Mouse (Mus musculus) cerebellum, postnatal 25 days (tissue): ENCODE results near the gene Cfap57.

Experiments used
- DNase-seq, 2 experiments: peaks; one replicate each; pipeline ENCODE4 v3.0.0; 2021; ENCODE audit warnings: mixed read lengths in 2 of 2

The Cfap57 gene

DNA sequence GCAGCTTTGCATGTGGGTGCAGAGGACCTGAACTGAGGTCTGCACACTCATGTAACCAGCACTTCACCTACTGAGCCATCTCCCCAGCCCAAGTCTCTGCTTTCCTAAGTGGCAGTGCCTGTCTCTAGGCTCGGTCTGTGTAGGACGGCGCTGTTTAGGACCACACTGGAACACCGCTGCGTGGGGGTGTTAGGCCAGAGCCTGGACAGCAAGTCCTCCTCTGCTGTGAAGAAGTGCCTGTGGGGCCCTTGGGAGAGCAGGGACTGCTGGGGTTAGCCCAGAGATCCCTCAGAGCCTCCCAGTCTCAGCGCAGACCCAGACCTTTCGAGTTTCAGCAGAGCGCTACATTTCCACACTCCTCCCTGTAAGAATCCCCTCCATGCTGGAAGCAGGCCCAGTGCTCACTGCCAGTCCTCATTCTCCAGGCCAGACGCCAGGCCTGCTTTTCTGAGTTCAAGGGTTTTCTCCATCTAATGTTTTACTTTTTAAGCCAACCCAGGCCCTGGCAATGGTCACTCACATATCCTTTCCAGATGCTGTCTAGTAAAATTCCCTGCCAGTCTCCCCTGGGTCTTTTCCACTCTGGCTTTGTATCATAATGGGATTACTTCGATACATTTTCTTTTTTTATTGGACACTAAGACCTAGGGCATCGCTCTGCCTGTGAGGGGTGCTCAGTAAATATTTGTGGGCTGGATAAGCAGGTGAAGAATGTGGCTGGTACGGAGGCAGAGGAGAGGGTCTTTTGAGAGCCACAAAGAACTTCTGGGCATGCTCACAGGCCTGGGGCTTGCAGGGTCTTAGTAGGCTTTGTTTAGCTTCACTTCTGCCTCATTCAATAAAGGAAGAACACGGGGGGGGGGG lies 56.3 kb downstream of the Cfap57 start:
- DNase-seq: no peak

DNA sequence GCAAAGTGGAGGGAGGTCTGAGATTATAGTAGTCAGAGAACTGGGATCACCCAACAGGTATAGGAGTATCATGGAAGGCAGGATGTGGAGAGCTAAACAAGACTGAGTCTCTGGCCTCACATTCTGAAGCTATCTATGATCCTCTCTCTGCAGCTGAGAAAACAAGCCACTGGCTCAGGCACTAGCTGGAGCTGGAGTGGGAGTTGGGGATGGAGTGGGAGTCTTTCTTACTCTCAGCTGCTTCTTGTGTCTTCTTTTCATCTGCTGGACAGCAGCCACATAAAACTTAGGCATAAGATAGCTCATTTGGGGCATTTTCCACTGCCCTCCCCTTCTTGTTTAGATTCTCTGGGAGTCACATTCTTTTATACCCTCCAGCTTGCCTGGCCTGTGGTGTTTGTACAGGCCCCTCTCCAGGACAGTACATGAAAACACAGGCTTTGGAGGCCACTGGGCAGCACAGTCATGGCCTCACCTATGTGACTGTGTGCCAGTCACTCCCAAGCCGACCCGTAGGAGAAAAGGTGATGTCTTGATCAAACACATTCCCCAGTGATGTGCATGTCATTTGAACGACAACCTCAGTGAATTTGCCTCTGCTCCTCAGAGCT lies 67.4 kb downstream of the Cfap57 start:
- DNase-seq: no peak

DNA sequence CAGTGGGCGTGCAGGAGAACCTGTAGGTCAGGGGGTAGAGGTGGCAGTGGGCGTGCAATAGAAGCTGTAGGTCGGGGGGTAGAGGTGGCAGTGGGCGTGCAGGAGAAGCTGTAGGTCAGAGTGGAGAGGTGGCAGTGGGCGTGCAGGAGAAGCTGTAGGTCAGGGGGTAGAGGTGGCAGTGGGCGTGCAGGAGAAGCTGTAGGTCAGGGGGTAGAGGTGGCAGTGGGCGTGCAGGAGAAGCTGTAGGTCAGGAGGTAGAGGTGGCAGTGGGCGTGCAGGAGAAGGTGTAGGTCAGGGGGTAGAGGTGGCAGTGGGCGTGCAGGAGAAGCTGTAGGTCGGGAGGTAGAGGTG lies 72.5 kb downstream of the Cfap57 start:
- DNase-seq: peak in 1 of 2 experiments; percentile 11

DNA sequence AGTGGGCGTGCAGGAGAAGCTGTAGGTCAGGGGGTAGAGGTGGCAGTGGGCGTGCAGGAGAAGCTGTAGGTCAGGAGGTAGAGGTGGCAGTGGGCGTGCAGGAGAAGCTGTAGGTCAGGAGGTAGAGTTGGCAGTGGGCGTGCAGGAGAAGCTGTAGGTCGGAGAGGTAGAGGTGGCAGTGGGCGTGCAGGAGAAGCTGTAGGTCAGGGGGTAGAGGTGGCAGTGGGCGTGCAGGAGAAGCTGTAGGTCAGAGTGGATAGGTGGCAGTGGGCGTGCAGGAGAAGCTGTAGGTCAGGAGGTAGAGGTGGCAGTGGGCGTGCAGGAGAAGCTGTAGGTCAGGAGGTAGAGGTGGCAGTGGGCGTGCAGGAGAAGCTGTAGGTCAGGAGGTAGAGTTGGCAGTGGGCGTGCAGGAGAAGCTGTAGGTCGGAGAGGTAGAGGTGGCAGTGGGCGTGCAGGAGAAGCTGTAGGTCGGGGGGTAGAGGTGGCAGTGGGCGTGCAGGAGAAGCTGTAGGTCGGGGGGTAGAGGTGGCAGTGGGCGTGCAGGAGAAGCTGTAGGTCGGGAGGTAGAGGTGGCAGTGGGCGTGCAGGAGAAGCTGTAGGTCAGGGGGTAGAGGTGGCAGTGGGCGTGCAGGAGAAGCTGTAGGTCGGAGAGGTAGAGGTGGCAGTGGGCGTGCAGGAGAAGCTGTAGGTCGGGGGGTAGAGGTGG lies 73.0 kb downstream of the Cfap57 start:
- peak; percentile 31 to 64 for DNase-seq

DNA sequence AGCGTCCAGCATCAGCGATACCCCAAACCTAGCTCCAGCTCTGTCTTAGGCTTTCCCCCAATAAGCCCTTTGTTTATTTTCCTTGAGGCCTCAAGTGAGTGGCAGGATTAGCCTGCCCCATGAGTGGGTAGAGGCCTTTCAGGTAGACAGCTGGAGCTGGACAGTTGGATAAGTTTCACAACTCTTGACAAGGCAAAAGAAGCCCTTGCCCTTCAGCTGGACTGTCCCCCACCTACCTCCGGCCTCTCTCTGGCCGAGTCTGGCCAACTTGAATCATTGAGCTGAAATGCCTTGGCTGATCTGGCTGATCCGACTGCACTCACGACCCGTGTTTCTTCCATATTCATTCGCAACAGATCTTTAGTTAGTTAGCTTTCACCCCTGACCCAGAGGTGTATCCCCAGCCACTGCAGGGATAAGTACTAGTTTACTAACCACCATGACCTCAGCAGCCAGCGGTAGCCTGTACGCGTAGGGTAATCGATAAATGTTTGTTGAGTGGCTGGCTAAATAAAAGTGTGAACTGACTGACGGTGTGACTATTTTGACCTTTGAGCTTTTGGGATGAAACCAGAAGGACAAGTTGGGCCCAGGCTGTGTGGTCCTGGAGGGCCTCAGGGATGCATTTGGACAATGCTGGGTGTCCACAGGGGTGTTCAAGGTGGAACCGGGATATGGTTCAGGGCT lies 76.0 kb downstream of the Cfap57 start:
- no peak for DNase-seq

DNA sequence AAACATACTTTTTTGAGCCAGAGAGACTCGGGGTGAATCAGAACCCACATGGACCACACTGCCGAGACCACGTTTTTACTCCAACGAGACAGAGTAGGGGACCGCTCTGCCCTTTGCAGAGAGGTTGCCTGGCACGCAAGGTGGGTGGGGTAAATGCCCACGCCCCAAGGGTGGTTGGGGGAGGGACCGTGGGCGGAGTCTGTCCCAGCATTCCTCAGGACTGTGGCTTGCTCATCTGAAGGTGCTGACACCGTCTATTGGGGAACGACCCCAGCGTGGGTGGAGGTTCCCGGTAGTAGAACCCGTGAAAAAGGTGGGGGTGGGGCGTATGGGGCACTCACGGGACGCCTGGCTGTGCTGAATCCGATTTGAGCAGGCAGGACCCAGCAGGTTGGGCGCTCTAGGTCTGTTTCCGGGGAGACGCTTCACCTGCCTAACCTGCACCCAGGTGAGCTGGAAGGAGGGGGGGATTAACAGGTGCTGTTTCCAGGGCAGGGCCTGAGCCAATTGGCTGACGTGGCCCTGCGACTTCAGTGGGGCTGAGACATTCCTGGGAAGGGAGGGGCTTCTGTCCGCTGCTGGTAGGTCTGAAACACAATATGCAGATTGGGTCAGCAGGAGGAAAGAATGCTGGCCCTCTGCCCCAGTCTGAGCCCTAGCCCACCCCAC lies 76.9 kb downstream of the Cfap57 start, which contains the start of gene Tmem125:
TSS of gene Tmem125 (minus strand) at position 453 of the 669 bp plus-strand sequence.
- peak; percentile 22 to 36 for DNase-seq

DNA sequence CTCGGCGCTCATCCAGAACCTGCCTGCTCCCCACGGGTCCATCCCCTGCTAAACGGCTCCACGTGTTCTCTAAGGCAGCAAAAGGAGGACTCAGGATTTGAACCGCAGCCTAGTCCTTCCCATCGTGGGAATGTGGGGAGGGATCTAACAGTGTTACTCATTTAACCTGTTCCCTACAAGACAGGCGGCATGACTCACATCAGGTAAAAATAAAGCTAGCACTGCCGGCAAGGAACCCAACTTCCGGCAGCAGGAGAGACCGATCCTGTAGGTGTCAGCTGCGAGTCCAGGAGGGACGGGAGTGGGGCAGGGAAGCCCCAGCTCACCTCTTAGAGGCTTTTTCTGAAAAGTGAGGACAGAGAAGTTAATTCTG lies 77.4 kb downstream of the Cfap57 start:
- peak in 1 of 2 experiments; percentile 11 for DNase-seq

DNA sequence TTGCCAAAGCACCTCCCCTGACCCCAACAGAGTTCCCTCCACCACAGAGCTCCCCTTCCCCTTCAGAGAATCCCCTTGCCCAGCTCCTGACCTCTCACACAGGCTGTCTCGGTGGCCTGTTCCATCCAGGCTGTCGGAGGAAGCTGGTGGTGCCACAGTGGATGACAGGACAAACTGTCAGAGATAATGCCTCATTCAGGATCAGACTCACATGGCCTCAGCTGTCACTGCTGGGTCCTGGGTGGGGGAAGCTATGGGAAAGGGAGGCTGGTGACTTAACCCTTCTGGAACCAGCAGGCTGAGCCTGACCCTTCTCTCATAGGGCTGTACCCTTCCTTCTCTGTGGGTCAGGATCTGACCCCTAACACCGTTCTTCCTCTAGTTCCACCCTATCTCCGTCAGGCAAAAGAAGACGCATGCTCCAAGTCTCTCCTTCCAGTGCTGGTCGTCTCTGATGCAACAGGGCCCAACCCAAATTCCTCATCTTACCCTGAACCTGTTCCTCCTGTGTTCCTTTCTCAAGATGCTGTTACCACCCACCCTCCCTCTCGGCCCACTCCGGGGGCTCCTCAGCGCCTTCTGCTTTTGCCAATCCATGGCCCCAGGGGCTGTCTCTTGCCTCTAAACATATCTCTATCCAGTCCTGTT lies 77.9 kb downstream of the Cfap57 start:
- no peak for DNase-seq

DNA sequence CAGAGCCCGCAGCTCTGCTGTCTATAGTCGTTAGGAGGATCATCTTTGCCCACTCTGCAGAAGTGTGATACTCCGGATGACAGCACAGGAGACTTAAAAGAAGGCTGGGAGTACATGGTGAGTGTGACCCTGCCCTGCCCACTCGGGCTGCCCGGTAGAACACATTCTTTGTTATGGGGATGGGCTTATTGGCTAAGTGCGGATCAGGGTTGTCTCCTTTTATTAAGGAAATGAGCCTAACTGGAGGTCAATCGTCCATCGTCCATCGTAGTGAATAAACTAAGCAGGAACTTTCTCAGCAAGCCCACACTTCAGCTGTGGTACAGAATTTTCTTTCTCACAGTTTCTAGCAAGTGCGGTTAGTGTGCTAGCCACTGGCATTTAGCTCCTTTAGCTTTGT lies 80.7 kb downstream of the Cfap57 start:
- DNase-seq: no peak

DNA sequence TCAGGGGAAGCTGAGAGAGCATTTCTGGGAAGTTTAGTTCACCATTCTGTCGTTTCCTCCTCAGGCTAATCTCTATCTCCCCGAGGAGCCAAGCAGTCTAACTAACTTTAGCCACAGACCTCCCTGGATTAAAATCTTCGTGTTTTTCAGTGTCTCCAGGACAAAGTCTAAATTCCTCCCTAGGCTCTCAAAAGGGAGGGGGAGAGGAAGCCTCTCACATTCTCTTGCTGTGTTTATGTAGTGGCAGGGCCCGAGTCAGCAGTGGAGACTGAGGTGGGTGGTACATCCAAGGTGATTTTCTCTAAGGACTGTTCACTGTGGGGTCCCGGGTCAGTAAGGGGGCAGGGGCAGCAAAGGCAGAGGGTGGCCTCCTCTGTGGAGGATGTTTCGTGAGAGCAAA lies 82.8 kb downstream of the Cfap57 start:
- no peak for DNase-seq

DNA sequence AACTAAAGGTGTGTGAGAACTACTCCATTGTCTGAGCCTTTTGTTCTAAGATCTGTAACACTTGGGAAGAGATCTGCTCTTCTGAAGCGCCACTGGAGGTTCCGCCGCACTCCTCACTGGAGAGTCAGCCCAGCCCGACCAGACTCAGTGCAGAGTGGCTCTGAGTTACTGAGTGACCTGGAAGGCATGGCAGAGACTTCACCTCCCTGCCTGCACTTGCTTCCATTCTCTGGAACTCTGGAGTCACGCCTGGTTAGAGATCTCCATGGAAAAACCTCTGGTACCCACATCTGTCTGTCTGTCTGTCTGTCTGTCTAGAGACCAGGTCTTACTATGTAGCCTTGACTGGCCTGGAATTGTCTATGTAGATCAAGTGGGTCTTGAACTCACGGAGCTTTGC lies 85.0 kb downstream of the Cfap57 start:
- no peak for DNase-seq

DNA sequence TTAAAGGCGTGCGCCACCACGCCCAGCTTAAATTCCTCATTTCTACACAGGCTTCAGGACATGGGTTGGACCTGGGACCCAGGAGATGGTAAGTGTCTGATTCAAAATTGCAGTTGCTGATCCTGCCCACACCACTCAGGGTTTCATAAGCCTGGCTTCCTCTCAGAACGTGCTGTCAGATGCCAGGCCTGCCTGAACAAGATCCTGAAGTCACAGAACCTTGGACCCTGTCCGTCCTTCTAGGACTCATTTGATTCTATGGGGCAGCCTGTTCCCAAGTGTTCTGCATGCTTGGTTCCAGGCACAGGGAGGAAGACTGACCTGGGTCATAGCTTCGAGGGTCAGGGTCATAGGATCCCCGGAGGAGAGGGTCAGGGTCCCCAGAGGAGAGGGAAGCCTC lies 87.0 kb downstream of the Cfap57 start:
- DNase-seq: no peak

DNA sequence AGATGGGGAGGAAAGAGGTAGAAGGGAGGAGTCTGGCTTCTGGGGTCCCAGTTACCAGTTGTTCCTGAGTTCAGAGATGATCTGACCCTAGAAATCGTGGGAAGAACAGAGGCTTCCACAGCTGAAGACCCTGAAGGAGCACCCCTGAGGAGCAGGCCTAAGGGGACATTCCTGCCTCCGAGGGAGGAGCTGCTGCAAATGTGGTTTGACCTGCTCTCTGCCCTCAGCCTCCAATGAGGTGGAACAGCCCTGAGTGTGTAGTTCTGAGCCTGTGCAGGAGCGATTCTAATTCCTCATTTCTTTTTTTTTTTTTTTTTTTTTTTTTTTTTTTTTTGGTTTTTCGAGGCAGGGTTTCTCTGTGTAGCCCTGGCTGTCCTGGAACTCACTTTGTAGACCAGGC lies 87.4 kb downstream of the Cfap57 start:
- no peak for DNase-seq

DNA sequence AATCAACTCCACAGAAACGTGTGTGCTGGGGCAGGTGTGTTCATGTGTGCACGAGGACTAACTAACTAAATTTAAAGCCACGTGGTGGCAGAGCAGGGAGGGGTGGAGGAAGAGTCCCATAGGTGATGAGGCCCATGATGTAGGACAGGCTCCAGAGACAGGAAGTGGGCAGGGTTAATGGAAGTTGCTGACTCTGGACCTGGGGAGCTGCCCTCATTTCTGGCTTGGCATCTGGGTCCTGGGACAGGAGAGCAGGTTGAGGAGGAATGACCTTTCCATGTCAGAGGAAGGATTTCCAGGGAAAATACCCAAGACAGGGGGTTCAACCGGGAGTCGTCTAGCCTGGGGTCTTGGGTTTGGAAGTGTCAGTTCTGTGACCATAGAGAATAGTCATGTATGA lies 87.9 kb downstream of the Cfap57 start:
- no peak for DNase-seq

DNA sequence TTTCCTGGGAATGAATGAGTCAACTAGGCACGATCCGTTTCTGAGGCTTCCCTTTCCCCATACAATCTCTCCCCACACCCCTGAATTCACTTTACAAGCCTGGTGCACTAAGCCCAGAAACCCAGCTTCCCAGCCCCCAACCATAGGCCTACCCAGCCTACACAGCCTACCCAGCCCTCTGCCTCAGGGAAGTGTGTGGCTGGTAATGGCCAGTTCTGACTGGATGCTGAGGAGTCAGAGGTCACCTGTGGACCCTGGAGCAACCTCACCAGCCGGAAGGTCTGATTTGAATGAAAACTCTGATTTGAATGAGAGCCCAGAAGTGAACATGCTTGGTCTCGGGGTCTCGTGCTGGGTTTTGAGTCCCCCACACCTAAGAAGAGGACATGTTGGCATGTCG lies 92.9 kb downstream of the Cfap57 start:
- DNase-seq: no peak

DNA sequence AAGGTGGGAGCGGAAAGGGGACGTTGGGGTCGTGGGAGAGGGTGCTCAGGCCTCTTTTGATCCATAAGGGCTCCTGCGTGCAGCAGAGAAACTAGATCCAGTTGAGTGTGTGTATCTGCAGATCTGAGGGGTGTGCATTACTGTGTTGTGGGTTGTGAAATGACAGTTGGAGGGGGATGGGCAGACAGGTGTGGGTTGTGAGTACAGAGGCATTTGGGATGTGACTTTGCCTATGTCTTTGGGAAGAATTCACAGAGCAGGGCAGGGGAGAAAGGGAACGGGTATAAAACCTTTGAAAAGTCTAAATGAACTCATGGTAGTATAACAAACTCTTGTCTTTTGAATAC lies 93.3 kb downstream of the Cfap57 start:
- no peak for DNase-seq

DNA sequence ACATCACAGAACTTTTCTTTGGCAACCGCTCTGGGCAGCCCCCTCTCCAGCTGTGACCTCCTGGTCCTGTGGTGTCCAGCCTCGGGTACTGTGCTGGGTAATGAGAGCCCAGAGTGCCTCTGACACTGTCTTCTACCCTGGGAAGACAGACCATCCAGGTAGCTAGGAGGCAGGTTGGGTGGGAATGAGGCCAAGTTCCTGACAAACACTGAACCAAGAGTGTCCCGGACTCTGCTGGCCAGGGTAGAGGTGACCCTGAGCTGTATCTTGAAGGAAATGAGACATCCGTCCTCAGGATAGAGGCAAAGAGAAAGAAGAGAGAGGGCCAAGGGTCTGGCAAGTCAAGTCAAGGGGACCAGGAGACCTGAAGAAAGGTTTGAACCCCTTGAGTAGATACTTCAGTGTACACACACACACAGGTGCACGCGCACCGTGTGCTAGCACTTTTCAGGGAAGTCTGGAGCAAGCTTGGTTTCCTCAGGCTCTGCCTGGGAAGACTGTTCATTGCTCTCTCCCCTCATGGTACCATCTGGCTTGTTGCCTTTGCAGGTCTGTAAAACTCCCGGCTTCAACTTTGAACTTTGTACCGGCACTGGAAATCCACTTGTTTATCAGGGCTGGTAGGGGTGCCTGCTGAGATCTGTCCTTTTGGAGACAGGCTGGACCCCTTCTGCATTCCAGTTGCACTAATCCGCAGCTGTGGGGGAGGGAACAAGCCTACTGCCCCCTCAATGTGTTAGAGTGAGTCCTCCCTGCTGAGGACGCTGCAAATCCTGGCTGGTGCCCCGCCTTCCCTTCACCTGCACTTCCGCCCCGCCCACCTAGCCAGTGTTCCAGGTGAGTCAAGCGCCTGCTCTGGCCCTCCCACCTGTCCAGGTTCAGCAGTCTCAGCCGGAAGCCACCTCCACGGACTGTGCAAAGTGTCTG lies 93.9 kb downstream of the Cfap57 start, which contains the start of gene 2610528J11Rik:
TSS of gene 2610528J11Rik (plus strand) at position 592 of the 927 bp plus-strand sequence.
- DNase-seq: no peak

DNA sequence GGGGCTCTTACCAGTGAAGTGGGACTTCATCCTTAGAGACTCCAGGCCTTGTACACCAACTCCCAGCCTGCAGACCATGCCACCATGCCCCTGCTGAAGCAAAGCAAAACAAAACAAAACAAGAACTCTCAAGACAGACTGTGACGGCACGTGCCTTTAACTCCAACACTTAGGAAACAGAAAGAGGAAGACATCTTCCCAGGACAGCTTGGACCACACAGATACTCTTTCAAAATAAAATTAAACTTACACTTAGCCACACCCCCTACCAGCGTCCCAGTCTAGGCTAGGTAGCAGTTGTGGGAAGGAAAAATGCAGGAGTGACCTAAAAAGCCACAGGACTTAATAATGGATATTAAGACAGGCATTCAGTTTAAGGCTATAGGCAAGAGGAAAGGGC lies 94.8 kb downstream of the Cfap57 start:
- DNase-seq: no peak

DNA sequence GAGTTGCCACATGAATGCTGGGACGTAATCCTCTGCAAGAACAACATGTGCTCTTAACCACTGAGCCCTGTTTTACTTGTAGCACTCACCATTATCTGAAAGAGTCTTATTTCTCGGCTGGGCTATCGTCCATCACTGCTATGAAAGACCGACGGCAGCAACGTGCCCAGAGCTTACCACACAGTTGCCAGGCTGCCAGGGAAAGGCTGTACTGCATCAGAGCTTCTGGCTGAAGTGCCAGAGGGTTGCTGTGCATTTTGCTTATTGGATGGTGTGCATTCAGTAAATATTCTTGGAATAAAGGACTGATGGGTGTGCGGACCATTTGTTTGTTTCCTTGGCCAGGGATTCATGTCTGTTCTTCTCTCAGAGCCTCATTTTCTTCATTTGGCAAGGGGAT lies 96.6 kb downstream of the Cfap57 start:
- DNase-seq: no peak

DNA sequence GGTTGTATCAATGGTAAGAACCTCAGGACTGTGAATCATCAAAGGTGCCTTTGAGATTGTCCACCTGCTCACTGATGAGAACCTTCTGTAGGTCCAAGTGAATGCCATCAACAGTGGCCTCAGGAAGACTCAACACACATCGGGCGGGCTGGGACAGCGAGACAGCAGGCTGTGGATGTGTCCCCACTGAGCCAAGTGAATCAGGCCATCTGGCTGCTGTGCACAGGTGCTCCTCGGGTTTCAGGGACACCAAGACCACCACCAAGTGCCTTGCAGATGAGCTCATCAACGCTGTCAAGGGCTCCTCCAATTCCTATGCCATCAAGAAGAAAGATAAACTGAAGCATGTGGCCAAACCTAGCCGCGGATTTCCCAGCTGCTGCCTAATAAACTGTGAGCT lies 98.3 kb downstream of the Cfap57 start:
- no peak for DNase-seq

DNA sequence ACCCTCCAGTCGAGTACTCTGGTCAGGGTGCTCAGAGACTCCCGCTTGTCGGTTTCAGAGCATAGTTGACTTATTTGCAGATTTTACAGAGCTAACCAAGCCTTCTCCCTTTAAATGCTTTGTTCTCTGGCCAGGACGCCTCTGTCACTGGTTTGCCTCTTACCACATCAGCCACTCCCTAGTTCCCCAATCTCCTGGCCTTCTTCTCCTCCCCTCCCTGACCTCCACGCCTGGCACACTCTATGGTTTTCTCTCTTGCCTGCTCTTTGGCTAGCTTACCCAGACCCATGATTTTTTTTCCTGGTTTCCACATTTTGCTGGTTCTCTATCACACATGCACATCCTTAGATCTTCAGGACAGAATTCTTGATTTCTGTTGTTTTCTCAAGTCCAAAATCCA lies 102.4 kb downstream of the Cfap57 start:
- DNase-seq: no peak
